Mouse (Mus musculus): ENCODE measurements around the gene Mindy3.

- no peak for TF ChIP-seq CTCF (IDR thresholded peaks at IDR 0.05; ENCODE audit: low read depth, low read length)
- no peak for TF ChIP-seq GATA1 (IDR thresholded peaks at IDR 0.05; ENCODE audit: borderline replicate concordance, low read length)
- no peak for TF ChIP-seq TAL1 (conservative IDR thresholded peaks at IDR 0.05; ENCODE audit: low read depth, low read length)
- no peak for TF ChIP-seq GATA2 (IDR thresholded peaks at IDR 0.05; ENCODE audit: borderline replicate concordance, low read depth, low read length)
- TF ChIP-seq POLR2AphosphoS5 (IDR thresholded peaks at IDR 0.05; ENCODE audit: insufficient replicate concordance, low read depth, low read length) = no peak
Observed at GRCm38 (mm10) chr2:12307311-12307710, 112.0 kb downstream of the Mindy3 start.
